Mouse (Mus musculus): ENCODE results near the gene Pycard. TPM values are rescaled to one million over a fixed set of nuclear protein-coding genes. Genes with fewer than 3 reads are reported as not detected.
"Not testable (repeated sequence)": the region's sequence is repeated elsewhere in the genome, so short reads cannot be mapped to it uniquely, and the experiment has no call there.

Pycard gene
- polyA plus RNA-seq, 1 experiment from 2014 or later = 4.9 TPM

DNA sequence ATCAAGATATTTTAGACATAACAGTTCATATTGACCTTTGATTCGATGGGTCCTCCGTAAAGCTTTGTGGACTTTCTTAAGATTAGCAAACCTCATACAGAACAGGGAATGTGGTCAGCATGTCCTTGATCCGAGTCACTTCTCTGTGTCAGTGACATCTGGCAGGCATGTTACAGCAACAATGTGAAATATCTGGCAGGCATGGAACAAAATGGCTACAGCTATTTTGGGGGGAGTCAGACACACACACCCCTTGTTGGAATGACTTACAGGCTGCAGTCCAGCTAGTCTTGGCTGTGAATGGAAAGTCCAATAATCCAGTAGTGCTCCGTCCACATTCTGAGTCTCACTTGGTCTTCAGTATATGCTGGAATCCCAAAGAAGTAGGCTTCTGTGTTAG is 29.9 kb upstream of the Pycard start:
- 93% methylated on average over 4 of the region's 4 CpGs for WGBS

DNA sequence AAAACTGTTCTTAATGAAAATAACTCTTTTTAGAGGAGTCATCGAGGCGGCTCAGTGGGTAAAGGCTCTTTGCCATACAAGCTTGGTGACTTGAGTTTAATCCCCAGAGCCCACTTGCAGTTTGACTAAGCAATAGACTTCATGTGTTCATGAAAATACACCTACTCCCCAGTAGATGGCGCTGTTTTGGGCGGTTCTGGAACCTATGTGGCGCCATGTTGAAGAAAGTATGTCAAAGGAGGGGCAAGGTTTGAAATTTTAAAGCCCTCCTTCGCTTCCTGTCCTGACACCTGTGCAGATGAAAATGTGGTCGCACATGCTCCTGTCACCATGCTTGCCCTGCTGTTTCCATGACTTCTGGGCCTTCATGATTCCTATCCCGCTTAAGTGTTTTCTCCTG is 29.3 kb upstream of the Pycard start:
- no peak overlapping the region for H3K27ac ChIP-seq (ENCODE audit: low read length)
- no peaks in the 10 kb centered on the region for H3K9me3 ChIP-seq (ENCODE audit: control insufficient read depth, low read length)
- 63% methylated on average over 8 of the region's 8 CpGs for WGBS
- no peak overlapping the region for H3K4me2 ChIP-seq (ENCODE audit: low read length)
- no peaks in the 10 kb centered on the region for H3K27me3 ChIP-seq (replicated peaks; ENCODE audit: control insufficient read depth, insufficient read depth, low read length)
- no peak overlapping the region for H3K9ac ChIP-seq (replicated peaks; ENCODE audit: low read depth, low read length)
- no peaks in the 10 kb centered on the region for H3K36me3 ChIP-seq (ENCODE audit: control insufficient read depth, insufficient read depth)
- no peaks in the 10 kb centered on the region for H3K4me1 ChIP-seq (replicated peaks; ENCODE audit: control insufficient read depth, insufficient read depth, low read length)
- ATAC-seq = no peak
- H3K4me3 ChIP-seq (replicated peaks; ENCODE audit: low read length) = no peak overlapping the region

More for the DNA sequence above, 29.9 kb upstream of the Pycard start:
- no peak overlapping the region for H3K4me3 ChIP-seq (replicated peaks; ENCODE audit: low read length)
- H3K9me3 ChIP-seq (ENCODE audit: control insufficient read depth, low read length) = no peaks in the 10 kb centered on the region
- no peak for ATAC-seq
- no peak overlapping the region for H3K27ac ChIP-seq (ENCODE audit: low read length)
- H3K27me3 ChIP-seq (replicated peaks; ENCODE audit: control insufficient read depth, insufficient read depth, low read length) = no peaks in the 10 kb centered on the region
- H3K9ac ChIP-seq (replicated peaks; ENCODE audit: low read depth, low read length) = no peak overlapping the region
- no peak overlapping the region for H3K4me2 ChIP-seq (ENCODE audit: low read length)
- no peaks in the 10 kb centered on the region for H3K4me1 ChIP-seq (replicated peaks; ENCODE audit: control insufficient read depth, insufficient read depth, low read length)
- no peaks in the 10 kb centered on the region for H3K36me3 ChIP-seq (ENCODE audit: control insufficient read depth, insufficient read depth)

DNA sequence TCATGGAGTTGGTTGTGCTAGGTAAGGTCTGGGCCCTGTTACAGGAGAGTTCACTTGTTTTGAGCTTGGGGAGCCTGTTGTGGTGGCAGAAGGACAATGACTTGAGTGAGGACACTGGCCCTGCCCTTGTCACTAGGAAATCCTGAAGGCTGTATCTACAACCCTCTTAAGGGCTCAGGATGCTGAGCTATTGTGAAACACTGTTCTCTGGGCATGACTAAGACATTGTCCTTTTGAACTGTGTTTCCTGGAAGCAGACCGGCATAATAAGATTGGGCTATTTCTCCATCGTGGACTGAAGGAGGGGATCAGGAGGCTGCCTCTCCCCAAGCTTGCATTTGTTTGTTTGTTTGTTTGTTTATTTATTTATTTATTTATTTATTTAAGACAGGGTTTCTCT is 25.5 kb upstream of the Pycard start:
- H3K4me1 ChIP-seq (replicated peaks; ENCODE audit: control insufficient read depth, insufficient read depth, low read length) = no peaks in the 10 kb centered on the region
- 85% methylated on average over 2 of the region's 2 CpGs for WGBS
- H3K36me3 ChIP-seq (ENCODE audit: control insufficient read depth, insufficient read depth) = no peaks in the 10 kb centered on the region
- no peaks in the 10 kb centered on the region for H3K9me3 ChIP-seq (ENCODE audit: control insufficient read depth, low read length)
- H3K4me2 ChIP-seq (ENCODE audit: low read length) = no peak overlapping the region
- H3K4me3 ChIP-seq (replicated peaks; ENCODE audit: low read length) = no peak overlapping the region
- no peak for ATAC-seq
- no peak overlapping the region for H3K9ac ChIP-seq (replicated peaks; ENCODE audit: low read depth, low read length)
- no peaks in the 10 kb centered on the region for H3K27me3 ChIP-seq (replicated peaks; ENCODE audit: control insufficient read depth, insufficient read depth, low read length)
- H3K27ac ChIP-seq (ENCODE audit: low read length) = no peak overlapping the region

DNA sequence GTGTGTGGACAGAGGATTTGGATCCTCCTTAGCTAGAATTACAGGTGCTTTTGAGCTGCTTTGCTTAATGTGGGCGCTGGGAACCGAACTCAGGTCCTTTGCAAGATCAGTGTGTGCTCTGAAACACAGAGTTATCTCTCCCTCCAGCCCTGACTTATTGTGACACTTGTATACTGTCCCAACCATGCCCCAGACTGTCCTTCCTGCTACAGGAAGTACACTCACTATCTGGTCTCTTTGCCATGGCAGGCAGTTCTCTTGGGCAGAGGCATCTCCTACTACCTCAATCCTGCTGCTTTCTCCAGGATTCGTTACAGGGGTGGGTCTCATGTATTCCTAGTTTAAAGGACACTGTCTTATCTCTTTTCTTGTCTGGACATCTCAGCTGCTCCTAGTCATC is 24.6 kb upstream of the Pycard start:
- no peaks in the 10 kb centered on the region for H3K36me3 ChIP-seq (ENCODE audit: control insufficient read depth, insufficient read depth)
- no peak overlapping the region for H3K27ac ChIP-seq (ENCODE audit: low read length)
- H3K9ac ChIP-seq (replicated peaks; ENCODE audit: low read depth, low read length) = no peak overlapping the region
- no peaks in the 10 kb centered on the region for H3K27me3 ChIP-seq (replicated peaks; ENCODE audit: control insufficient read depth, insufficient read depth, low read length)
- H3K4me2 ChIP-seq (ENCODE audit: low read length) = no peak overlapping the region
- H3K9me3 ChIP-seq (ENCODE audit: control insufficient read depth, low read length) = no peaks in the 10 kb centered on the region
- no peaks in the 10 kb centered on the region for H3K4me1 ChIP-seq (replicated peaks; ENCODE audit: control insufficient read depth, insufficient read depth, low read length)
- no peak overlapping the region for H3K4me3 ChIP-seq (replicated peaks; ENCODE audit: low read length)
- 94% methylated on average over 3 of the region's 3 CpGs for WGBS
- no peak for ATAC-seq

DNA sequence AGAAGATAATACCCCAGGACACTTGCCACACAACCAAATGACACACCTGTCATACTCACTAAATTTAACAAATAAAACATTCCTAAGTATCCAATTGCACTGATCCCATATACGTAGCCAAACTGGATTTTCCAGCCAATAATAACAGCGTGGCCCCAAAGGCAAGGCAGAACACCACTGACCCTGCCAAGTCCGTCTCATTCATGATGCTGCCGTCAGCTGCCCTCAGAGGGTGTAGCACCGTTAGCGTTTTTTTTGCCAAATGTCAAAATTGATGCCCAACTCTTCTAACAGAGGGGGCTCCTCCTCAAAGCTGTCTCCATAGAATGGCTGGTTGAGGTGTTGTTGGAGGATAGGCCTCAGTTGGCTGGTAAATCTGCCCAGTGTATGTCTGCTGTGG is 23.0 kb upstream of the Pycard start:
- no peak overlapping the region for H3K27ac ChIP-seq (ENCODE audit: low read length)
- no peaks in the 10 kb centered on the region for H3K9me3 ChIP-seq (ENCODE audit: control insufficient read depth, low read length)
- H3K4me3 ChIP-seq (replicated peaks; ENCODE audit: low read length) = no peak overlapping the region
- 91% methylated on average over 6 of the region's 6 CpGs for WGBS
- no peaks in the 10 kb centered on the region for H3K4me1 ChIP-seq (replicated peaks; ENCODE audit: control insufficient read depth, insufficient read depth, low read length)
- no peak overlapping the region for H3K4me2 ChIP-seq (ENCODE audit: low read length)
- no peaks in the 10 kb centered on the region for H3K27me3 ChIP-seq (replicated peaks; ENCODE audit: control insufficient read depth, insufficient read depth, low read length)
- no peak for ATAC-seq
- H3K36me3 ChIP-seq (ENCODE audit: control insufficient read depth, insufficient read depth) = no peaks in the 10 kb centered on the region
- H3K9ac ChIP-seq (replicated peaks; ENCODE audit: low read depth, low read length) = no peak overlapping the region

DNA sequence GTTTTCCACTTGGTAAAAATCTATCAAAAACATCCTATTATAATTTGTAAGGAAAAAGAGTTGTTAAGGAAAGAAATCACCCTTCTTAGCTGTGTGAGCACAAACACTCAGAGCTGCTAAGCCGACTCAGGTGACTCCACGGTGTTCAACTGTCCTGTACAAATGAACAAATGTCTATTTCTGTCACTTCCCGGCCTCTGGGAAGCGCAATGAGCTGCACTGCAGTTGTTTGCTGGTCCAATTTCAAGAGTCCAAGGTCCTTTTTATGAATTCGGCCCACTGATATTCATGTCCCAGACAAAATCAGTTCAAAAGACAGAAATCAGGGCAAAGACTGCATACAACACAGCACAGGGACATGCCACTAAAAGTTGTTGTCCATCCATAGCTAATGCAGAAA is 22.5 kb upstream of the Pycard start:
- H3K4me2 ChIP-seq (ENCODE audit: low read length); H3K36me3 ChIP-seq (ENCODE audit: control insufficient read depth, insufficient read depth); H3K9me3 ChIP-seq (ENCODE audit: control insufficient read depth, low read length); H3K4me3 ChIP-seq (replicated peaks; ENCODE audit: low read length); H3K27me3 ChIP-seq (replicated peaks; ENCODE audit: control insufficient read depth, insufficient read depth, low read length); H3K9ac ChIP-seq (replicated peaks; ENCODE audit: low read depth, low read length); H3K4me1 ChIP-seq (replicated peaks; ENCODE audit: control insufficient read depth, insufficient read depth, low read length); ATAC-seq; H3K27ac ChIP-seq (ENCODE audit: low read length): not testable (repeated sequence)
- WGBS = 86% methylated on average over 5 of the region's 5 CpGs

DNA sequence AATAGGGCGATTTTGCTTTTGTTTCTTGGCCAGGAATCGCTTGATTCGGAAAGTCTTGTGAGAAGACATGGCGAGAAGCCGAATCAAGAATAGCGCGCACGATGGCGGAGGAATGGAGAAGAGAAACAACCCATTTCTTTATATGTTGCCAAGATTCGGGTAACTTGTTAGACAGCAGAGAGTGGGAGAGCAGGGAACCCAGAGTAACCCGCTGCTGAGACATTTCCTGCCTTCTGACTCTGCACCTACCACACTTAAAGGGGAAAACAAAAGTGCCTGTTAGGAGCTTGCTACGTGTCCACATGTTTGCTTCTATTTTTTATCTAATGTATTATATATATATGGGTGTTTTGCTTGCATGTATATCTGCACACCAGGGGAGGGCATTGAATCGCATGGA is 19.4 kb upstream of the Pycard start:
- H3K27ac ChIP-seq (ENCODE audit: low read length) = no peak overlapping the region
- H3K36me3 ChIP-seq (ENCODE audit: control insufficient read depth, insufficient read depth) = no peaks in the 10 kb centered on the region
- H3K4me1 ChIP-seq (replicated peaks; ENCODE audit: control insufficient read depth, insufficient read depth, low read length) = no peaks in the 10 kb centered on the region
- H3K4me3 ChIP-seq (replicated peaks; ENCODE audit: low read length) = no peak overlapping the region
- 88% methylated on average over 13 of the region's 13 CpGs for WGBS
- H3K27me3 ChIP-seq (replicated peaks; ENCODE audit: control insufficient read depth, insufficient read depth, low read length) = no peaks in the 10 kb centered on the region
- H3K9me3 ChIP-seq (ENCODE audit: control insufficient read depth, low read length) = no peaks in the 10 kb centered on the region
- H3K4me2 ChIP-seq (ENCODE audit: low read length) = no peak overlapping the region
- no peak for ATAC-seq
- H3K9ac ChIP-seq (replicated peaks; ENCODE audit: low read depth, low read length) = no peak overlapping the region

DNA sequence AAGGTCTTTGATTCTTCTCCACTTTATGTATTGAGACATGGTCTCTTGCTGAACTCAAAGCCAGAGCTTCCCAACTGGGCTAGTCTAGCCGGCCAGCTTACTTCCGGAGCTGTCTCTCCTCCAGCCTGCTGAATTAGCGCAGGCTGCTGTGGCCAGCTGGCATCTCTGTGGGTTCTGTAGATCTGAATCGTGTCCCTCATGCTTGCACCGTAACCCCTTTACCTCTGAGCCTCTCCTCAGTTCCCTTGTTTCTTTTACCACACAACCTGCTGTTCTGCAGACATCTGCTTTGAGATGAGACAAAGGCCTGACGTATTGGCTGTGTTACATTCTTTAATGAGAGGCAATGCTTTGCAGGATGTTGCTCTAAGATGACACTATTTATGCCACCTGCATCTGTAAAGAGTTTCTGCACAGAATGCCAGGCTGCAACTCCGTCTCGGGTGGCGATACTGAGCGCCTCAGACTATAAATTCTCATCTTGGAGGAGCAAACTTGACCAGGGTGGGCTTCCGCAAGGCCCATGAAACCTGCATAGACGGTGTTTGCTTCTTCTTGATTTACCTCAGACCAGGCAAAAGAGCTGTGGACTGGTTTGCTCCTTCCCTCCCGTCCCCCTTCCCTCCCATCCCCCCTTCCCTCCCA is 18.6 kb upstream of the Pycard start:
- no peak overlapping the region for H3K4me2 ChIP-seq (ENCODE audit: low read length)
- no peak for ATAC-seq
- 68% methylated on average over 13 of the region's 13 CpGs for WGBS
- H3K36me3 ChIP-seq (ENCODE audit: control insufficient read depth, insufficient read depth) = no peaks in the 10 kb centered on the region
- no peak overlapping the region for H3K27ac ChIP-seq (ENCODE audit: low read length)
- H3K4me3 ChIP-seq (replicated peaks; ENCODE audit: low read length) = no peak overlapping the region
- no peak overlapping the region for H3K9ac ChIP-seq (replicated peaks; ENCODE audit: low read depth, low read length)
- no peaks in the 10 kb centered on the region for H3K27me3 ChIP-seq (replicated peaks; ENCODE audit: control insufficient read depth, insufficient read depth, low read length)
- no peaks in the 10 kb centered on the region for H3K4me1 ChIP-seq (replicated peaks; ENCODE audit: control insufficient read depth, insufficient read depth, low read length)
- no peaks in the 10 kb centered on the region for H3K9me3 ChIP-seq (ENCODE audit: control insufficient read depth, low read length)

DNA sequence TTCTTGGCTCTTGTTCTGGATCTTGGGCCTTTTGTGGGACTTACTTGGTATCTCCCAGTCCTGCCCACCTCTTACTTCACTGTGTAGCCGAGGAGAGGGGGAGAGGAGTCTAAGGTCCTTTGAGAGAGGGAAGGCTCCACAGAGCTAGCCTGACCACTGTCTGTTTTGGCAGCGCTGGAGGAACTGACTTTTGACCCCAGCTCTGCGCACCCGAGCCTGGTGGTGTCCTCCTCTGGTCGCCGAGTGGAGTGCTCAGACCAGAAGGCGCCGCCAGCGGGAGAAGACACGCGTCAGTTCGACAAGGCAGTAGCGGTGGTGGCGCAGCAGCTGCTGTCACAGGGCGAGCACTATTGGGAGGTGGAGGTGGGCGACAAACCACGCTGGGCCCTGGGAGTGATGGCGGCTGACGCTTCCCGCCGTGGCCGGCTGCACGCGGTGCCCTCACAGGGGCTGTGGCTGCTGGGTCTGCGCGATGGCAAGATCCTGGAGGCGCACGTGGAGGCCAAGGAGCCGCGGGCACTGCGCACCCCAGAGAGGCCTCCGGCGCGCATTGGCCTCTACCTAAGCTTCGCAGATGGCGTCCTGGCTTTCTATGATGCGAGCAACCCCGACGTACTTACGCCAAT is 16.2 kb upstream of the Pycard start:
- no peak for ATAC-seq
- Histone ChIP-seq H3K9ac (replicated peaks; ENCODE audit: low read depth, low read length) (no peak overlapping the region), H3K4me3 (replicated peaks; ENCODE audit: low read length) (no peak overlapping the region), H3K9me3 (ENCODE audit: control insufficient read depth, low read length) (no peaks in the 10 kb centered on the region), H3K36me3 (ENCODE audit: control insufficient read depth, insufficient read depth) (no peaks in the 10 kb centered on the region), H3K4me1 (replicated peaks; ENCODE audit: control insufficient read depth, insufficient read depth, low read length) (no peaks in the 10 kb centered on the region), H3K4me2 (ENCODE audit: low read length) (no peak overlapping the region), H3K27ac (ENCODE audit: low read length) (no peak overlapping the region), H3K27me3 (replicated peaks; ENCODE audit: control insufficient read depth, insufficient read depth, low read length) (peaks cover 7% of the 10 kb centered on the region)
- 60% methylated on average over 40 of the region's 40 CpGs for WGBS

DNA sequence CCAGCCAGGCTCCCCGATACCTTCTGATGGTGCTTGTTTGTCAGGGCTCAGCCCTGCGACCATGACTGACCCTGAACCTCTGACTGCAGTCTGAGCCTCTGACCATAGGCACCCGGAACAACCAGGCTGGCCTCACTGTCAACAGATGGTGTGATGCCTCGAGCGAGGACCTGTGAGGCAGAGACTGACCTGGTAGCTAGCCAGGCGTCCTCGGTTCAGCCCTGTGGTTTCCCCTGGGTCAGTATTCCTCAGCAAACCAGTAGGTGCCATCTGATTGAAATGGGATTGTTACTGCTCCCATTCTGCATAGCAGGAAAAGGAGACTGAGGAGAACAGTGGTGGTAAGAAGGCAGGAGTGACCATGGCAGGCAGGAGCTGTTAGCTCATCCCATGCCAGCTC is 12.5 kb upstream of the Pycard start:
- peaks cover 8% of the 10 kb centered on the region for H3K27me3 ChIP-seq (replicated peaks; ENCODE audit: control insufficient read depth, insufficient read depth, low read length)
- no peak overlapping the region for H3K4me3 ChIP-seq (replicated peaks; ENCODE audit: low read length)
- no peak for ATAC-seq
- no peak overlapping the region for H3K9ac ChIP-seq (replicated peaks; ENCODE audit: low read depth, low read length)
- H3K36me3 ChIP-seq (ENCODE audit: control insufficient read depth, insufficient read depth) = no peaks in the 10 kb centered on the region
- 77% methylated on average over 7 of the region's 7 CpGs for WGBS
- no peak overlapping the region for H3K4me2 ChIP-seq (ENCODE audit: low read length)
- no peaks in the 10 kb centered on the region for H3K9me3 ChIP-seq (ENCODE audit: control insufficient read depth, low read length)
- H3K4me1 ChIP-seq (replicated peaks; ENCODE audit: control insufficient read depth, insufficient read depth, low read length) = no peaks in the 10 kb centered on the region
- H3K27ac ChIP-seq (ENCODE audit: low read length) = no peak overlapping the region

Data from forebrain, embryonic 16.5 days (tissue).